Mouse (Mus musculus): ENCODE measurements around the gene Ccin.

GRCm38 (mm10) chr4:43968650-43969049 is 14.6 kb upstream of the Ccin start:
- no peak for TF ChIP-seq GATA1 (IDR thresholded peaks at IDR 0.05; ENCODE audit: low read length)
- TF ChIP-seq TAL1 (IDR thresholded peaks at IDR 0.05; ENCODE audit: low read length), result no peak
